Mouse (Mus musculus): ENCODE data around the gene Ctbs.

Gene Ctbs

GRCm38 (mm10) chr3:146494941-146495340, 45.3 kb downstream of the Ctbs start:
- in situ Hi-C loops (cut with MboI, MseI) = loop anchor here in 1 of 2 experiments (5.0 to 10.0 kb wide), 2 partner anchors 150 to 563 kb away; no protein-coding TSS in a partner anchor

GRCm38 (mm10) chr3:146498989-146499388, 49.4 kb downstream of the Ctbs start:
- in situ Hi-C loops (cut with MboI, MseI) = loop anchor here in 1 of 2 experiments (5.0 to 10.0 kb wide), 2 partner anchors 154 to 567 kb away; no protein-coding TSS in a partner anchor

- in situ Hi-C loops (cut with MboI, MseI) = loop anchor here (5.0 to 25.0 kb wide), 5 partner anchors 47 to 1937 kb away; partner anchors contain the start of genes Hs2st1 (in 1 of the 2), Selenof (in 1 of the 2) and Sh3glb1 (in 1 of the 2)
These were observed 49.9 kb downstream of the Ctbs start, which contains the start of the genes Spata1 and Gng5 for GRCm38 (mm10) chr3:146499431-146500002. Gene Spata1, minus strand, starts transcription at chr3:146499753. Gene Gng5, plus strand, starts transcription at chr3:146499807.

GRCm38 (mm10) chr3:146500003-146500809, 50.6 kb downstream of the Ctbs start:
- in situ Hi-C loops (cut with MboI, MseI) = loop anchor here (5.0 to 25.0 kb wide), 3 partner anchors 48 to 1938 kb away; partner anchors contain the start of genes Hs2st1 (in 1 of the 2), Selenof (in 1 of the 2) and Sh3glb1 (in 1 of the 2)

- in situ Hi-C loops (cut with MboI, MseI) = loop anchor here (5.0 to 25.0 kb wide), 3 partner anchors 49 to 1939 kb away; partner anchors contain the start of genes Hs2st1 (in 1 of the 2), Selenof (in 1 of the 2) and Sh3glb1 (in 1 of the 2)
These were observed 51.2 kb downstream of the Ctbs start for GRCm38 (mm10) chr3:146500810-146501201.

- in situ Hi-C loops (cut with MboI, MseI) = loop anchor here (5.0 to 25.0 kb wide), 3 partner anchors 49 to 1939 kb away; partner anchors contain the start of genes Hs2st1 (in 1 of the 2), Selenof (in 1 of the 2) and Sh3glb1 (in 1 of the 2)
These were observed 52.1 kb downstream of the Ctbs start for GRCm38 (mm10) chr3:146501601-146502123.

GRCm38 (mm10) chr3:146506711-146507110, 57.1 kb downstream of the Ctbs start:
- in situ Hi-C loops (cut with MboI, MseI) = loop anchor here in 1 of 2 experiments (25.0 kb wide), 2 partner anchors 1794 to 1944 kb away; partner anchors contain the start of genes Hs2st1, Selenof and Sh3glb1

Measured in T-helper 17 cell (primary cell).